Mouse (Mus musculus) forebrain, embryonic 12.5 days (tissue): ENCODE results near the gene Spg7. TPM values are rescaled to one million over a fixed set of nuclear protein-coding genes. Genes with fewer than 3 reads are reported as not detected.
"Not testable (repeated sequence)": the region's sequence is repeated elsewhere in the genome, so short reads cannot be mapped to it uniquely, and the experiment has no call there.

Source experiments
- ATAC-seq: fragments of 200-750 bp; cut with Nextera tagmentation; 2 replicates; pipeline ENCODE4 v1.8.0; 2017; ENCODE audit warnings: moderate TSS enrichment; ENCODE audit not compliant: low FRiP score
- H3K27ac ChIP-seq: fragments of 300-500 bp; sonication (generic); 2 replicates; pipeline ENCODE4 v1.5.1; 2016; ENCODE audit warnings: mild to moderate bottlenecking
- H3K27me3 ChIP-seq: fragments of 300-500 bp; sonication (generic); 2 replicates; pipeline ENCODE4 v1.6.1; 2016; ENCODE audit warnings: mild to moderate bottlenecking
- H3K36me3 ChIP-seq: fragments of 300-500 bp; sonication (generic); replicated peaks from 2 replicates; pipeline ENCODE4 v1.6.1; 2016; ENCODE audit warnings: mild to moderate bottlenecking
- H3K4me1 ChIP-seq: fragments of 300-500 bp; sonication (generic); 2 replicates; pipeline ENCODE4 v1.6.1; 2016
- H3K4me2 ChIP-seq: fragments of 300-500 bp; sonication (generic); 2 replicates; pipeline ENCODE4 v1.6.1; 2016; ENCODE audit warnings: mild to moderate bottlenecking, moderate library complexity
- H3K4me3 ChIP-seq: fragments of 300-500 bp; sonication (generic); replicated peaks from 2 replicates; pipeline ENCODE4 v1.5.1; 2016; ENCODE audit warnings: mild to moderate bottlenecking
- H3K9ac ChIP-seq: fragments of 300-500 bp; sonication (generic); 2 replicates; pipeline ENCODE4 v1.6.1; 2016; ENCODE audit warnings: mild to moderate bottlenecking
- H3K9me3 ChIP-seq: fragments of 300-500 bp; sonication (generic); 2 replicates; pipeline ENCODE4 v1.6.1; 2016
- WGBS: fragments of 180-500 bp; shearing (Covaris S2); methylation state at CpG from one replicate; pipeline ENCODE4 v1.1.7; 2016; 5-methylcytosine and 5-hydroxymethylcytosine counted together
- polyA plus RNA-seq: library from polyadenylated mRNA; unstranded; fragments of >200 nt; fragmentation: Nextera tagmentation; extraction: Ambion mirVana; gene quantifications from 2 replicates; pipeline ENCODE4 v1.2.1, GENCODE M21; 2016

The Spg7 gene
- polyA plus RNA-seq, 1 experiment from 2014 or later, result 59.1 TPM

DNA sequence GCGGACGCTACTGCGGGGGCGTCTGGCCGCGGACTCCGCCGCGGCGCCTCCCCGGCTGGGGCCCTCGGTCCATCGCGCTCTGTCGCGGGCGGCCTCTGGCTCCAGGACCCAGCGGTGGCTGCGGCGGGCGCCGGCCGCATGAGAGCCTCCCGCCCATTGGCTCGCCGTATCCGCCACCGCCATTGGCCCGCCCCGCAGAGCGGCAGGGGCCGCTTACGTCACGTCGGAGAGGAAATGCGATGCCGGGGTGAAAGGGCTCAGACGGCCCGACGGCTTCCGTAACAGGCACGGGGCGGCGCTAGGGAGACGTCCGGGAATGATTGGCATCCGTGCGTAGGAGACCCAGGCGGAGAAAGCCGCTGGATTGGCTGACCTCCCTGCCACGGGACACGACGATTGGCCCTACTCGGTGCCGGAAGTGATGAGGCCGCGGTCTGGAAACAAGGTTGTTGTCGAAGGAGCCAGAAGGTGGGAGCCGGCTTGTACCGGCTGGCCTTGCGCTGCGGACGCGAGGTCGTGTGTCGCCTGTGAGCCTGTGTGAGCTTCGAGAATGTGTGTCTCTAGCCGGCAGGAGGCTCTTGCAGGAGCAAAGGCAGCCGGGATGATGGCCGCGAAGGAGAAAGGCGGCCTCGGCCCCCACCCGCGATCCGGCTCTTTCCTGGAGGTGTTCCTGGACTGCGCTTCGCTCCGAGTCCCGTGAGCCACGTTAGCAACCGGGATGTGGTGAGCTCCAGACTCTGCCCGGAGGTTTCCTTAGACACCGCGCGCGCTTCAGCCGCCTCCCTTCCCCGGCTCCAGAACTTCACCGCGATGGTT, 20.4 kb upstream of the Spg7 start, which contains the start of gene Ankrd11:
Gene Ankrd11 (minus strand): TSS at position 120 of the 816 bp plus-strand sequence.
- no peaks in the 10 kb centered on the region for H3K9me3 ChIP-seq
- peak; percentile 96 for ATAC-seq
- H3K4me1 ChIP-seq, result peaks cover 42% of the 10 kb centered on the region
- no peaks in the 10 kb centered on the region for H3K36me3 ChIP-seq
- no peaks in the 10 kb centered on the region for H3K27me3 ChIP-seq
- H3K9ac ChIP-seq, result peak within 1 kb of the TSS; percentile 100
- peak within 1 kb of the TSS; percentile 86 for H3K4me2 ChIP-seq
- peak within 1 kb of the TSS; percentile 100 for H3K4me3 ChIP-seq
- peak within 1 kb of the TSS; percentile 95 for H3K27ac ChIP-seq
- under 1% methylated on average over 88 of the region's 91 CpGs for WGBS

DNA sequence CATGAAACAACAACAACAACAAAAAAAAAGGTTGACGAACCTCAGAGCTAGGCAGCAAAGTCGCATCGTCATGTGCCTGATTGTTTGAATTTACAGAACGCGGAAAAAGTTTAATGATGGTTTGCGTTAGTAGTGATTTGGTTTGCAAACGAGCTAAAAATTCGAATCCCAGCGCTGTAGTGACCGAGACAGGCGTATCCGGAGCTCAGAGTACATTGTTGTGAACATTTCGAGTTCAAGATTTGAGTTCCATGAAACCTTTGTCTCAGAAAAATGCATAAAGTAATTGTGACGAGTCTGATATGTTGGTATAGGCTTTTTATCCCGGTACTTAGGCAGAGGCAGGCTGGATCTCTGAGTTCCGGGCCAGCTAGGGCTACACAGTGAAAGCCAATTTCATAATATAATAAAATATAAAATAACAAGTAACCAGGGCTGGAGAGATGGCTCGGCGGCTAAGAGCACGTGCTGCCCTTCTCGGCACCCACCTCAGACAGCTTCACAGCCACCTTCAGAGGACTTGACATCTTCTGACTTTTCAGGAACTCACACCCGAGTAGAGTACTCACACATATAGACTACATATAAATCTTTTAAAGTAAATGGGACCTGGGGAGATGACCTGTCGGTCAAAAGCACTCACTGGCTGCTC, 19.6 kb upstream of the Spg7 start:
- Histone ChIP-seq H3K4me1 (peaks cover 40% of the 10 kb centered on the region), H3K9ac (peak overlapping the region; percentile 68), H3K27me3 (no peaks in the 10 kb centered on the region), H3K27ac (peak overlapping the region; percentile 95), H3K36me3 (no peaks in the 10 kb centered on the region), H3K4me2 (peak overlapping the region; percentile 86), H3K9me3 (no peaks in the 10 kb centered on the region), H3K4me3 (peak overlapping the region; percentile 100)
- WGBS, result 26% methylated on average over 22 of the region's 22 CpGs
- no peak for ATAC-seq

DNA sequence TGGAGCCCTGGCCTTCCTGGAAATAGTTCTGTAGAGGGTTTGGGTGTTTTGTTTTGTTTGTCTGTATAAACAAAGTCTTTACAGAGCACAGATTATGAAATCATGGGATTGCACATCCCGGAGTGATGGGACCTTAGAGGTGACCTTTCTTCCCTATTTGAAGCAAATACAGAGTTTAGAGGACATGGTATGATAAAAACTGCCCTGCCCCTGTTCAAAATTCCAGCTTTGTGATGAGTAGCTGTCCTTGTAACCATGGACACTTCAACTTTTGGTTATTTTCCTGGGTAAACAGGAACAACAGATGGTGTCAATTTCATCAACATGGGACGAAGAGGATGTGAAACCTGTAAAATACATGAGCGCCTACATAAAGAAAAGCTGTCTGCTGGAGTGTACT, 18.8 kb upstream of the Spg7 start:
- Histone ChIP-seq H3K9ac (no peak overlapping the region), H3K4me1 (peaks cover 33% of the 10 kb centered on the region), H3K27me3 (no peaks in the 10 kb centered on the region), H3K27ac (no peak overlapping the region), H3K36me3 (no peaks in the 10 kb centered on the region), H3K4me2 (no peak overlapping the region; the same call in 1 of the 2 replicates), H3K9me3 (no peaks in the 10 kb centered on the region), H3K4me3 (no peak overlapping the region; the same call in 1 of the 2 replicates)
- 91% methylated on average over 3 of the region's 3 CpGs for WGBS
- ATAC-seq, result no peak

DNA sequence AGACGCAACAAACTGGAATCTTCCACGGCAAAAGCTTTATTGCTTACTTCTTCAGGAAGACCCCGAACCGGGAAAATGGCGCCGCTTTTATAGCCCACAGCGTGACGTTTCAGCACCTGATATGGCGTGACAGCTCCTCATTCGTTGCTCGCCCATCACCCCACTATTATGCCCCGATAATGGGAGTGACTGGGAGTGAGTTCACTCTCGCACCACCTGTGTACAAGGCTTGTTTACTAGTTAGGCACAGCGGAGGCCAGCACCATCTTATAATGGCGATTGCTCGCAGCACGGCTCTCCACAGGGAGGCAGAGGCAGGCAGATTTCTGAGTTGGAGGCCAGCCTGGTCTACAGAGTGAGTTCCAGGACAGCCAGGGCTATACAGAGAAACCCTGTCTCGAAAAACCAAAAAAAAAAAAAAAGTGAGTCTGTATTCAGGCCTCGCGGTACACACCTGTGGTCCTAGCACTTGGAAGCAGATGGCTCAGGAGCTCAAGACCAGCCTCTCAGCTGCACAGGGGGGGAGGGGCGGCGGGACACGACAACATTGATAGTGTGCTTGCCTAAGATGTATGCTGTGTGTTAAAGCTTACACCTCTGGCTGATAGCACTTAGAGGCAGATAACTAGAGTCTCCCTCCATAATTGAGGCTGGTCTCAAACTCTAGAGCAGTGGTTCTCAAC, 17.9 kb upstream of the Spg7 start:
- WGBS, result 96% methylated on average over 23 of the region's 23 CpGs
- not testable (repeated sequence) for H3K27ac ChIP-seq, H3K9ac ChIP-seq, ATAC-seq, H3K27me3 ChIP-seq, H3K4me2 ChIP-seq, H3K4me3 ChIP-seq, H3K9me3 ChIP-seq, H3K36me3 ChIP-seq
- H3K4me1 ChIP-seq, result peaks cover 23% of the 10 kb centered on the region

DNA sequence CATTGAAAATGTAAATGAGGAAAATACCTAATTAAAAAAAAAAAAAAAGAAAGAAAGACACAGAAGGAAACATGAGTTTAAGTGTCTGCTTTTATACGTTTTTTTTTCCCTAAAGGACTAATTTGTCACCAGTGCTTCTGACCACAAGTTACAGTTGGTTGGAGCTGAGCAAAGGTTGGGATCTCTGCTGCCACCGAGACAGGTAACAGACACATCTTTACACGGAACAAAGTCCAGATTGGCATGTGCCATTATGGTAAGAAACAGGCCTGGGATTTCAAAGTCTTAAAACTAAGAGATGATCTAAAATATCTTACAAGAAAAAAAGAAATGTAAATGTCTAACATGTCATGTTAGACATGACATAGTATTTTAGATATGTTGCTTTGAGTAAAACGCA, 16.0 kb upstream of the Spg7 start:
- Histone ChIP-seq H3K36me3 (no peaks in the 10 kb centered on the region), H3K4me3 (no peak overlapping the region), H3K4me2 (no peak overlapping the region), H3K9ac (no peak overlapping the region), H3K27me3 (no peaks in the 10 kb centered on the region), H3K9me3 (no peaks in the 10 kb centered on the region), H3K4me1 (peaks cover 12% of the 10 kb centered on the region), H3K27ac (no peak overlapping the region)
- WGBS, result 84% methylated on average over 4 of the region's 4 CpGs
- ATAC-seq, result no peak

DNA sequence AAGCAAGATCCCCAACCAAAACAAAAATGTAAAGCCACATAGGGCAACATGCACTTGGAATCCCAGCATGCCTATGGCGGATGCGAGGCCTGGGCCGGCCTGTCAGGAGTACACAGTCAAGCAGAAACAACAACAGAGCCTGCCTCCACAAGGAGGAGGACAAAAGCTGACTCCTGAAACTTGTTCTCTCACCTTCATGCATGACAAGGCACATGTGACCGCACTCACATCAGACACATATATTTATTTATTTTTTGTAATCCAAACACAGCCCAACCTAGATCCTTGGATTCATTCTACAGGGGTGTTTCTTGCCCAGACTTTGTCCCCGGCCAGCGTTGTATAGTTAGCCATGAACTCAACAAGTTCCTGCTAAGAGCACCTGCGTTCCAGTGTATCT, 14.9 kb upstream of the Spg7 start:
- Histone ChIP-seq H3K4me3 (no peak overlapping the region), H3K27me3 (no peaks in the 10 kb centered on the region), H3K4me1 (peaks cover 12% of the 10 kb centered on the region), H3K9ac (no peak overlapping the region), H3K4me2 (no peak overlapping the region), H3K9me3 (no peaks in the 10 kb centered on the region), H3K27ac (no peak overlapping the region), H3K36me3 (no peaks in the 10 kb centered on the region)
- no peak for ATAC-seq
- WGBS, result 89% methylated on average over 7 of the region's 7 CpGs

DNA sequence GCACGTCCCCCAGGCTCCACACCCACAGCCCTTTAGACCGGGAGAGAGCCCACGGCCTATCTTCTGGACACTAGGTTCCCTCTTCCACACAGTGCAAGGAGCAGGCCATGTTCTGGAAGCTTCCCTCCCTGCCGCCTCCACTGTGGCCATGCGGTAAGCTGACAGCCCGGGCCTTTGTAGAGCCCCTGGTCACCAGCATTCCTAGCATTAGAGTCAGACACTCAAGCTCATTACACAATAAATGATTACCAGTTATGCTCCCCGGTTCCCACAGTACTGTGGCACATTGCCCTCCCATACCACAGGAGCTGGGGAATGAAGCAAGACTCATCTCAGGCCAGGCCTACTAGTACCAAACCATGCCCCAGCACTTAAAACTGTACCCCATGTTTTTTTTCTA, 14.3 kb upstream of the Spg7 start:
- no peak overlapping the region for H3K4me2 ChIP-seq
- no peaks in the 10 kb centered on the region for H3K36me3 ChIP-seq
- no peak overlapping the region for H3K27ac ChIP-seq
- H3K27me3 ChIP-seq, result no peaks in the 10 kb centered on the region
- 90% methylated on average over 7 of the region's 7 CpGs for WGBS
- H3K9ac ChIP-seq, result no peak overlapping the region
- no peak for ATAC-seq
- H3K4me1 ChIP-seq, result peaks cover 8% of the 10 kb centered on the region
- no peak overlapping the region for H3K4me3 ChIP-seq
- no peaks in the 10 kb centered on the region for H3K9me3 ChIP-seq

DNA sequence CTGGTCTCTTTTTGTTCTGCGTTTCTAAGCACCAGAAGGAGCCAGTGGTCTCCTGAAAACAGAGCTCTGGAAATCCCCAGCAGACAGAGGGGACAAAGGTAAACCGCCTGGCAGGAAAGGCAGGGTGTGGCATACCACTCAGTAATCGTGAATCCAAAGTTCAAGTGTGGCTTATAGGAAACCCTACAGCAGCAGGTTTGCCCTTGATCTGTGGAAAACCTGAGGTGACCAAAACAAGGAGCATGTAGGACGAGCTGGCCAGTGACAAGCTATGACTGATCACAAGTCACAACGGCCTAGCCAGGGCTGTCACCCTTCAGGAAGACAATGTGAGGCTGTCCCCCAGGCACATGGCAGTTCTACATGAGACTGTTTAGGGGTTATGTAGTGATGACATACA, 11.3 kb upstream of the Spg7 start:
- 73% methylated on average over 5 of the region's 5 CpGs for WGBS
- Histone ChIP-seq H3K4me1 (no peaks in the 10 kb centered on the region), H3K4me2 (no peak overlapping the region), H3K9me3 (no peaks in the 10 kb centered on the region), H3K27me3 (no peaks in the 10 kb centered on the region), H3K9ac (no peak overlapping the region), H3K36me3 (no peaks in the 10 kb centered on the region), H3K4me3 (no peak overlapping the region), H3K27ac (no peak overlapping the region)
- no peak for ATAC-seq

DNA sequence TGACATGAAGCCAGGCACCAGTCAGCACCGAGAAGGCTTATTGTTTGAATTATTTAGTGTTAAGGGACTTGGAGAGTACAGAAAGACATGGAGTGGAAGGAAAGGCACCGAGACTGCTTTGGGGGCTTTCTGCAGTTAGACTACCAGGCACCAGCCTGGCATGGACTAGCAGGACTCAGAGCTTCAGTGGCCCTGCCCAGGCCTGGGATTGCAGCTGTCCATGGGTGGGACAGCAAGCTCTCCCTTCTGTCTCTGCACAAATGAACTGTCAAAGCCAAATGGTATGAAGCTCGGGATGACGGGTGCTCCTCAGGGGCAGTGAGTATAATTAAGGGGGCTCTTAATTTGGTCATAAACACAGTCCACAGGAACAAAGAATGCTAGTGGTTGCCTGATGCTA, 1.3 kb downstream of the Spg7 start:
- Histone ChIP-seq H3K4me2 (peak overlapping the region; percentile 73; the same call in 1 of the 2 replicates), H3K27me3 (no peaks in the 10 kb centered on the region), H3K9me3 (no peaks in the 10 kb centered on the region), H3K4me1 (peaks cover 28% of the 10 kb centered on the region), H3K4me3 (no peak overlapping the region; the same call in 1 of the 2 replicates), H3K27ac (peak overlapping the region; percentile 92; the same call in 1 of the 2 replicates), H3K36me3 (peaks cover 15% of the 10 kb centered on the region; the same call in 1 of the 2 replicates), H3K9ac (0 out of 2 replicates have a peak overlapping the region, but pooled peaks have one; percentile 89)
- 84% methylated on average over 4 of the region's 4 CpGs for WGBS
- no peak for ATAC-seq

DNA sequence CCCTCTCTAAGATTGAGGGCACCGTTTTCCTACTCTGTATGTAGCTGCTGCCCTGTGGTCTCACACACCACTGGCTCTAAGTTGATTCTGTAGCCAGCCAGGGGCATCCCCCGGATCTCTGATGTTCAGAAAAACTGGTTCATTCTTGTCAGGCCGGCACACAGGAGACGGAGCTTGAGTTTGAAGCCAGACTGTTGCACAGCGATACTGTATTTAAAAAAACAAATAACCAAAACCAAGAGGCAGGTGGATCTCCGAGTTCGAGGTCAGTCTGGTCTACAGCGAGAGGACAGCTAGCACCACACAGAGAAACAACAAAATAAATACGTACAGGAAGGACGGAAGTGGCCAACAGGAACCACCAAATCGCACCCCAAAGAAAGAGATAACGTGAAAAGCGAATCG, 2.1 kb downstream of the Spg7 start:
- Histone ChIP-seq H3K4me2 (peak overlapping the region; percentile 73), H3K4me3 (peak overlapping the region; percentile 85), H3K9me3 (no peaks in the 10 kb centered on the region), H3K4me1 (peaks cover 28% of the 10 kb centered on the region), H3K36me3 (peaks cover 15% of the 10 kb centered on the region; the same call in 1 of the 2 replicates), H3K9ac (peak overlapping the region; percentile 89), H3K27ac (peak overlapping the region; percentile 92), H3K27me3 (no peaks in the 10 kb centered on the region)
- 3% methylated on average over 14 of the region's 14 CpGs for WGBS
- ATAC-seq, result peak; percentile 57

DNA sequence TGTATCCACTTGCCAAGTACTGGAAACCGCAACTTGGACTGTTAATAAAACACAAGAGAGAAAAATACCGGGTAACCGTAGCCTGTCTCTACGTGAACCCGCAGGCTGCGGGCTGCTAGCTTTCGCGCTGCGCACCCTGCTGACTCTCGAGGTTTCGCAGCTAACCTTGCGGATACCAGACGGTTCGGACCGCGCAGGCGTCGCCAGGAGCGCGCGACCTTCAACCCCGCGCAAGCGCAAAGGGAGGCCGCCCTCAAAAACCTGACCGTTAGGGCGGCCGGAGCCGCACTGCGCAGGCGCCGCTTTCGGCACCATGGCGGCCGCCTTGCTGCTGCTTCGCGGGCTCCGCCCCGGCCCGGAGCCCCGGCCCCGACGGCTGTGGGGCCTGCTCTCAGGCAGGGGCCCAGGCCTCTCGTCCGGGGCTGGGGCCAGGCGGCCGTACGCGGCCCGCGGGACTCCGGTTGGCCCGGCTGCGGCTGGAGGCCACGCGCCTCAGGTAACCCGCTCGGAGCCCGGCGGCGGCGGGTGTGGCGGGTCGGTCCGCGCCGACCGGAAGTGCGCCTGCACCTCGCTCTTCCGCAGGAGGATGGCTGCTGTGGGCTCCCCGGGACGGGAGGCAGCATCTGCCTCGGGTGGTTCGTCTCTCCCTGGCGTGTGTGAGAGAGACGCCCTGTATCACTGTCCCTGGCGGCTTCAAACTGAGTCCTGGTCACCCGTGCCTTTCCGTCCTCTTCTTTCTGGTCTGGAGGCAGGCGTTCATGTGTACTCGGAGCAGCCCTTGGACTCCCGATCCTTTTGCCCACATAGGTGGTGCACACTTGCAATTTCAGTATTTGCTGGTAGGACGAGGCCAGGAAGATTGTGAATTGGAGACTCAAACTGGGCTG, 2.7 kb downstream of the Spg7 start:
- Histone ChIP-seq H3K4me1 (peaks cover 28% of the 10 kb centered on the region), H3K4me2 (peak overlapping the region; percentile 73), H3K9me3 (no peaks in the 10 kb centered on the region), H3K27ac (peak overlapping the region; percentile 92), H3K4me3 (peak overlapping the region; percentile 85), H3K27me3 (no peaks in the 10 kb centered on the region), H3K36me3 (peaks cover 15% of the 10 kb centered on the region; the same call in 1 of the 2 replicates), H3K9ac (peak overlapping the region; percentile 89)
- WGBS, result under 1% methylated on average over 84 of the region's 84 CpGs
- peak; percentile 98 for ATAC-seq
